Mouse (Mus musculus): Measurements from ENCODE around the gene C1qtnf1.

- TF ChIP-seq CTCF (IDR thresholded peaks at IDR 0.05; ENCODE audit: insufficient read depth, low read length) (no peak), POLR2A (IDR thresholded peaks at IDR 0.05; ENCODE audit: borderline replicate concordance, extremely low read depth, low read depth, low read length) (no peak)
Observed at GRCm38 (mm10) chr11:118410073-118410444, 17.9 kb upstream of the C1qtnf1 start.

Data from lung, adult 2 months (tissue).